Mouse (Mus musculus): Measurements from ENCODE around the gene Tmem215. TPM values are rescaled to one million over a fixed set of nuclear protein-coding genes. Genes with fewer than 3 reads are reported as not detected.

The Tmem215 gene
- total and polyA plus RNA-seq, 3 experiments: not detected

DNA sequence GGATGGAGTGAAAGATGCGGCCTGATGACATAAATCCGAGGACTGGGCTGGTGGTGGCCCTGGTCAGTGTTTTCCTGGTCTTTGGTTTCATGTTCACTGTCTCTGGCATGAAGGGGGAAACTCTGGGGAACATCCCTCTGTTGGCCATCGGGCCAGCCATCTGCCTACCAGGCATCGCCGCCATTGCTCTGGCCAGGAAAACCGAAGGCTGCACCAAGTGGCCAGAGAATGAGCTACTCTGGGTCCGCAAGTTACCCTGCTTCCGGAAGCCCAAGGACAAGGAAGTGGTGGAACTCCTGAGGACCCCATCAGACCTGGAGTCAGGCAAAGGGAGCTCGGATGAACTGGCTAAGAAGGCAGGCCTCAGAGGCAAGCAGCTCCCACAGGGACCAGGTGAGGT lies 1.9 kb downstream of the Tmem215 start:
- peaks cover 1 to 2% of the 10 kb centered on the region in 2 experiments; a peak in 3 of 4 replicates for H3K27me3 ChIP-seq (ENCODE audit: control insufficient read depth in 1 of 2, insufficient read depth in 2 of 2, low read length in 2 of 2)
- H3K36me3 ChIP-seq (ENCODE audit: control insufficient read depth in 1 of 2, insufficient read depth in 2 of 2, low read length in 2 of 2): no peaks in the 10 kb centered on the region
- no peak overlapping the region for H3K27ac ChIP-seq (ENCODE audit: control insufficient read depth, low read depth, low read length)
- no peak overlapping the region for H3K4me3 ChIP-seq (ENCODE audit: control insufficient read depth in 1 of 2, insufficient read depth in 1 of 2, low read depth in 2 of 2, low read length in 2 of 2)
- no peaks in the 10 kb centered on the region for H3K79me2 ChIP-seq (ENCODE audit: control insufficient read depth, insufficient read depth, low read length, poor library complexity)
- no peaks in the 10 kb centered on the region for H3K9me3 ChIP-seq (replicated peaks; ENCODE audit: insufficient read depth, low read length)
- no peak for DNase-seq (ENCODE audit: low read depth, low spot score)
- H3K9ac ChIP-seq (ENCODE audit: control insufficient read depth, low read depth, low read length, poor library complexity, severe bottlenecking): no peak overlapping the region
- TF ChIP-seq MAX (IDR thresholded peaks at IDR 0.05; ENCODE audit: low read length) (no peak), POLR2A (IDR thresholded peaks at IDR 0.05; ENCODE audit: control insufficient read depth in 1 of 2, insufficient read depth in 1 of 2, low read depth in 1 of 2, low read length in 2 of 2, poor library complexity in 1 of 2) (no peak), ETS1 (IDR thresholded peaks at IDR 0.05; ENCODE audit: low read depth, low read length) (no peak), CHD1 (IDR thresholded peaks at IDR 0.05; ENCODE audit: low read depth, low read length) (no peak), POLR2AphosphoS2 (IDR thresholded peaks at IDR 0.05; ENCODE audit: low read length) (no peak), ZMIZ1 (IDR thresholded peaks at IDR 0.05; ENCODE audit: low read depth, low read length) (no peak), MAFK (IDR thresholded peaks at IDR 0.05; ENCODE audit: borderline replicate concordance, low read depth, low read length) (no peak), MEF2A (IDR thresholded peaks at IDR 0.05; ENCODE audit: extremely low read depth, insufficient replicate concordance, low read depth, low read length, poor library complexity, severe bottlenecking) (no peak), MYC (IDR thresholded peaks at IDR 0.05; ENCODE audit: low read depth, low read length) (no peak), RAD21 (IDR thresholded peaks at IDR 0.05; ENCODE audit: low read depth, low read length) (no peak), ZNF384 (IDR thresholded peaks at IDR 0.05; ENCODE audit: low read depth, low read length) (no peak), SIN3A (IDR thresholded peaks at IDR 0.05; ENCODE audit: low read length) (no peak), USF2 (IDR thresholded peaks at IDR 0.05; ENCODE audit: borderline replicate concordance in 1 of 2, insufficient read depth in 1 of 2, low read depth in 1 of 2, low read length in 2 of 2) (no peak), UBTF (IDR thresholded peaks at IDR 0.05; ENCODE audit: borderline replicate concordance, insufficient read depth, low read depth, low read length) (no peak)
- H3K4me1 ChIP-seq (ENCODE audit: control insufficient read depth in 1 of 2, insufficient read depth in 2 of 2, low read length in 2 of 2): no peaks in the 10 kb centered on the region

DNA sequence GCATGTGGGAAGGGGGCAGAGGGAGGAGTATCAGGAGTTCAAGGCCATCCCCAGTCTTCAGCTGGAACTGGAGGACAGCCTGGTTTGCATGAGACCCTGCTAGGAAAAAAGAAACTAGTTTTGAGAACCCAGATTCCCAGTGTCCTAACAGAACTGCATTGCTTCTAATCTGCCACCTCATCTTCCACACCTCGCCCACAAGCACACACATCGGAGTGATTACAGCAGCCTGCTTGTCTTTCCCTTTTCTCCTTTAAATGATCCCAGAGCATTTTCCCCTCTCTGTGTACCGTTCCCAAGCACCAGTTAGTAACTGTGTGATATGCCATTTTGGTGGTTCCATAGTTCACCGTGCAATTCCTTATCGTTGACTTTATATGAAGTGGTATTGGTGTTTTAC lies 6.0 kb downstream of the Tmem215 start:
- H3K4me3 ChIP-seq (ENCODE audit: control insufficient read depth in 1 of 2, insufficient read depth in 1 of 2, low read depth in 2 of 2, low read length in 2 of 2): no peak overlapping the region
- peaks cover 0 to 2% of the 10 kb centered on the region in 2 experiments; a peak in 2 of 4 replicates for H3K27me3 ChIP-seq (ENCODE audit: control insufficient read depth in 1 of 2, insufficient read depth in 2 of 2, low read length in 2 of 2)
- no peak overlapping the region for H3K27ac ChIP-seq (ENCODE audit: control insufficient read depth, low read depth, low read length)
- no peak for TF ChIP-seq MXI1 (IDR thresholded peaks at IDR 0.05; ENCODE audit: low read depth, low read length)
- no peak for TF ChIP-seq CHD1 (IDR thresholded peaks at IDR 0.05; ENCODE audit: low read depth, low read length)
- no peak for TF ChIP-seq SMC3 (IDR thresholded peaks at IDR 0.05; ENCODE audit: low read depth, low read length)
- TF ChIP-seq ZC3H11A (IDR thresholded peaks at IDR 0.05; ENCODE audit: low read depth, low read length): no peak
- TF ChIP-seq ZNF384 (IDR thresholded peaks at IDR 0.05; ENCODE audit: low read depth, low read length): no peak
- no peak for TF ChIP-seq UBTF (IDR thresholded peaks at IDR 0.05; ENCODE audit: borderline replicate concordance, insufficient read depth, low read depth, low read length)
- TF ChIP-seq EP300 (IDR thresholded peaks at IDR 0.05; ENCODE audit: low read depth in 1 of 2, low read length in 2 of 2): no peak
- no peak for TF ChIP-seq GABPA (IDR thresholded peaks at IDR 0.05; ENCODE audit: low read depth, low read length)
- TF ChIP-seq MEF2A (IDR thresholded peaks at IDR 0.05; ENCODE audit: extremely low read depth, insufficient replicate concordance, low read depth, low read length, poor library complexity, severe bottlenecking): no peak
- TF ChIP-seq USF1 (IDR thresholded peaks at IDR 0.05; ENCODE audit: low read depth, low read length): no peak
- no peak for TF ChIP-seq MAZ (IDR thresholded peaks at IDR 0.05; ENCODE audit: low read depth, low read length)
- TF ChIP-seq ZMIZ1 (IDR thresholded peaks at IDR 0.05; ENCODE audit: low read depth, low read length): no peak
- no peak for TF ChIP-seq NRF1 (IDR thresholded peaks at IDR 0.05; ENCODE audit: insufficient read depth, low read depth, low read length, poor library complexity, severe bottlenecking)
- TF ChIP-seq MYB (IDR thresholded peaks at IDR 0.05; ENCODE audit: low read depth, low read length): no peak
- TF ChIP-seq ZKSCAN1 (IDR thresholded peaks at IDR 0.05; ENCODE audit: low read depth, low read length): no peak
- no peak for TF ChIP-seq GATA1 (IDR thresholded peaks at IDR 0.05; ENCODE audit: low read depth, low read length)
- TF ChIP-seq CHD2 (IDR thresholded peaks at IDR 0.05; ENCODE audit: low read length): no peak
- no peak for TF ChIP-seq HCFC1 (IDR thresholded peaks at IDR 0.05; ENCODE audit: low read depth, low read length)
- no peaks in the 10 kb centered on the region for H3K9me3 ChIP-seq (replicated peaks; ENCODE audit: insufficient read depth, low read length)
- no peak for DNase-seq (ENCODE audit: low read depth, low spot score)
- no peak overlapping the region for H3K9ac ChIP-seq (ENCODE audit: control insufficient read depth, low read depth, low read length, poor library complexity, severe bottlenecking)
- H3K4me1 ChIP-seq (ENCODE audit: control insufficient read depth in 1 of 2, insufficient read depth in 2 of 2, low read length in 2 of 2): no peaks in the 10 kb centered on the region
- no peaks in the 10 kb centered on the region for H3K36me3 ChIP-seq (ENCODE audit: control insufficient read depth in 1 of 2, insufficient read depth in 2 of 2, low read length in 2 of 2)
- no peaks in the 10 kb centered on the region for H3K79me2 ChIP-seq (ENCODE audit: control insufficient read depth, insufficient read depth, low read length, poor library complexity)
